Mouse (Mus musculus) kidney, adult 2 months (tissue): ENCODE measurements around the gene Pacrg. TPM values are rescaled to one million over a fixed set of nuclear protein-coding genes. Genes with fewer than 3 reads are reported as not detected.
A peak's percentile ranks its signal among the peaks of the same experiment; 100 is the strongest.

Experiments
- DNase-seq: peaks from one replicate; pipeline ENCODE4 v3.0.0; 2021
- H3K27ac ChIP-seq: fragments of 200-500 bp; 2 replicates; pipeline ENCODE4 v1.5.1; 2012; ENCODE audit warnings: low read depth, low read length, control low read depth, inconsistent platforms; ENCODE audit not compliant: insufficient read depth
- H3K27me3 ChIP-seq: fragments of 200-500 bp; replicated peaks from 2 replicates; pipeline ENCODE4 v1.6.1; 2012; ENCODE audit warnings: mild to moderate bottlenecking, moderate library complexity, low read length, inconsistent platforms; ENCODE audit not compliant: control insufficient read depth, insufficient read depth
- H3K36me3 ChIP-seq: fragments of 200-500 bp; 2 replicates; pipeline ENCODE4 v1.6.1; 2012; ENCODE audit warnings: mild to moderate bottlenecking, moderate library complexity, low read length, inconsistent platforms; ENCODE audit not compliant: control insufficient read depth, insufficient read depth
- H3K4me1 ChIP-seq: fragments of 200-500 bp; 2 replicates; pipeline ENCODE4 v1.6.1; 2011; ENCODE audit warnings: low read length; ENCODE audit not compliant: control insufficient read depth, insufficient read depth
- H3K4me3 ChIP-seq: fragments of 200-500 bp; 2 replicates; pipeline ENCODE4 v1.5.1; 2011; ENCODE audit warnings: mild to moderate bottlenecking, low read depth, low read length, control low read depth; ENCODE audit not compliant: insufficient read depth
- CTCF ChIP-seq: fragments of 200-500 bp; conservative IDR thresholded peaks from 2 replicates; pipeline ENCODE4 v1.5.1; 2011; ENCODE audit warnings: low read depth, mild to moderate bottlenecking, control low read depth, low read length, moderate library complexity, mixed read lengths; ENCODE audit not compliant: insufficient read depth, insufficient read length
- POLR2A ChIP-seq: fragments of 200-500 bp; IDR thresholded peaks from one replicate; pipeline ENCODE4 v1.6.1; 2011; ENCODE audit warnings: low read depth, low read length, control low read depth
- WGBS: fragments of 180-500 bp; shearing (Covaris S2); methylation state at CpG from one replicate; pipeline ENCODE4 v1.1.7; 2018; 5-methylcytosine and 5-hydroxymethylcytosine counted together
- polyA plus RNA-seq: library from polyadenylated mRNA; depleted of rRNA; stranded (reverse); fragments of >200 nt; gene quantifications from 2 replicates; pipeline ENCODE4 v1.2.3, GENCODE M21; 2012

Pacrg gene
- polyA plus RNA-seq, 1 experiment: 2.7 TPM

DNA sequence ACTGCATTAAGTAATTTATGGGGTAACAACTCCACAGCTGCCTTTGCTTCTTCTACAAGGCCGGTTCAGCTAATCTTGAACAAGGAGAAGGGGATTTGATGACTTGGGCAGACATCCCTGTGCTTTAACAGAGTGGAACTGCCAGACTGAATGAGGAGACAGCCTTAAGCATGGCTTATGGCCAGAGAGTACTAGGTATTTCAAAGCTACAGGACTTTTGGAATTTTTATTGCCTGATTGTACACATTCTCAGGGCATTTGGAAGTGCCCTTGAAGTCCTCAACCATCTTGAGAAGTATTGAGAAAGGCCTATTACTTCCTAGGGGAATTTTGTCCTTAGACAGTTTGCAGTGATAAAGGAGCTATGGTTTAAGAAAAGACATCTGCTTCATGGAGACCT is 65.6 kb downstream of the Pacrg start:
- no peaks in the 10 kb centered on the region for H3K4me1 ChIP-seq
- no peak overlapping the region for H3K4me3 ChIP-seq
- no peaks in the 10 kb centered on the region for H3K36me3 ChIP-seq
- DNase-seq: no peak
- H3K27ac ChIP-seq: no peak overlapping the region
- H3K27me3 ChIP-seq: no peaks in the 10 kb centered on the region
- TF ChIP-seq CTCF (no peak), POLR2A (no peak)
- 33% methylated on average over 1 of the region's 1 CpGs for WGBS

DNA sequence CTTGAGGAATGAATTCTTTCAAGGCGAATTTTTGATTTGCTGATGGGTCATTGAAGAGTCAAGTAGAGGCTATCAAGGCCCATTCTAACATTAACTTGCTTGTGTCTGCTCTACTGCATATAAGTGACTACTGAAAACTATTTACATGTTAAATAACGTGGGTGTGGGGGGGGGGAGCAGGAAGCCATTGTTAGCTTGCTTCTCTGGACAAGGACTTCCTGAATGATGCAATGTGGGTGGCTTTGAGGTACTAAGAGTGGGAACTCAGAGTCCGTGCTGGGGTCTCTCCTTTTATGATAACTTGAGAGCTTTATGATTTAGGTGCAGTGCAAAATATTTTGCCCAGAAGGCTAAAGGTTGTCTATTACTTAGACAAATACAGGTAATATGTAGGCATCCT is 67.9 kb downstream of the Pacrg start:
- H3K36me3 ChIP-seq: no peaks in the 10 kb centered on the region
- no peak overlapping the region for H3K27ac ChIP-seq
- H3K4me1 ChIP-seq: no peaks in the 10 kb centered on the region
- DNase-seq: no peak
- no peak overlapping the region for H3K4me3 ChIP-seq
- H3K27me3 ChIP-seq: no peaks in the 10 kb centered on the region
- 75% methylated on average over 3 of the region's 3 CpGs for WGBS
- TF ChIP-seq CTCF: no peak
- TF ChIP-seq POLR2A: no peak

GRCm38 (mm10) chr17:10769873-10770272 is 70.2 kb downstream of the Pacrg start:
- Histone ChIP-seq H3K27me3 (no peaks in the 10 kb centered on the region), H3K27ac (no peak overlapping the region), H3K36me3 (no peaks in the 10 kb centered on the region), H3K4me1 (no peaks in the 10 kb centered on the region), H3K4me3 (no peak overlapping the region)
- DNase-seq: no peak
- WGBS: 56% methylated on average over 6 of the region's 6 CpGs
- TF ChIP-seq POLR2A (no peak), CTCF (no peak)

GRCm38 (mm10) chr17:10766735-10767406 is 73.2 kb downstream of the Pacrg start:
- Histone ChIP-seq H3K27me3 (no peaks in the 10 kb centered on the region), H3K4me1 (no peaks in the 10 kb centered on the region), H3K36me3 (no peaks in the 10 kb centered on the region), H3K4me3 (no peak overlapping the region), H3K27ac (no peak overlapping the region)
- WGBS: 60% methylated on average over 10 of the region's 10 CpGs
- DNase-seq: no peak
- TF ChIP-seq POLR2A: no peak
- TF ChIP-seq CTCF: no peak

DNA sequence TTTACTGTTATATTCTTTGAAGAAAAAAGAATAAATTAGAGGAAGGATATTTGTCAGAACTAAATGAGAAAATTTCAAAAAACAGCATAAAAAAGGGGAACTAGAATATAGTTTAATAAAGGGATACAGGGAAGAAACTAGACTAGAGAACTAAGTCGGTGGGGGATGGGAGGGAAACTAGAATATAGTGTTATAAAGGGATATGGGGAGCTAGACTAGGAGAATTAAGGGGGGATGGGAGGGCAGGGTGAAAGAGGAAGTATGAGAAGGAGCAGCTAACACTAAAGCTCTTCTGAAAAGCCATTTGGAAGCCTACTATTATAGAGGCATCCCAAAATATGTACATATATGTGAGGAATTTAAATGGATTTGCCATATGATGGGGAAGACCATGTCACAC is 75.8 kb downstream of the Pacrg start:
- Histone ChIP-seq H3K4me1 (no peaks in the 10 kb centered on the region), H3K27me3 (no peaks in the 10 kb centered on the region), H3K27ac (no peak overlapping the region), H3K4me3 (no peak overlapping the region), H3K36me3 (no peaks in the 10 kb centered on the region)
- no peak for TF ChIP-seq POLR2A
- no peak for TF ChIP-seq CTCF
- no peak for DNase-seq
- WGBS: 91% methylated on average over 1 of the region's 1 CpGs

DNA sequence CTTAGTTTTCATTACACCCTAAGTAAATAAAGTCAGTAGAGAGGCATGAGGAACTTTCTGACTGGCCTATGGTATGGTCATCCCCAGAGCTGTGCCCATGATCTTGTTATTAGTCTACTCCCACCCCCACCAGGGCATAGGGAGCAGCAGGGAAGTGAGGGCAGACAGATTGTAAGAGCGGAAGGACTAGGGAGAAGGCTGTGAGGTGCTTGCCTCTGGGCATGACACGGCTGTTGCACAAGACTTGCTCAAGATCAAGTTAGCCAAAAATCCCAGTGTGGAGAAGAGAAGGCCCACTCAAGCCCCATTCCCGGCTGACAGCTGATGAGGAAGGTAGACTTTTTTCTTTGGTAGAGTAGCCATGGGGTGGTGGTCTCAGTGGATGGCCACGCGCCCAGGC is 82.7 kb downstream of the Pacrg start:
- Histone ChIP-seq H3K4me3 (no peak overlapping the region), H3K27ac (no peak overlapping the region), H3K4me1 (0 out of 2 replicates have a peak, but pooled peaks cover 3% of the 10 kb centered on the region), H3K27me3 (no peaks in the 10 kb centered on the region), H3K36me3 (no peaks in the 10 kb centered on the region)
- 94% methylated on average over 5 of the region's 5 CpGs for WGBS
- DNase-seq: no peak
- TF ChIP-seq CTCF (no peak), POLR2A (no peak)

DNA sequence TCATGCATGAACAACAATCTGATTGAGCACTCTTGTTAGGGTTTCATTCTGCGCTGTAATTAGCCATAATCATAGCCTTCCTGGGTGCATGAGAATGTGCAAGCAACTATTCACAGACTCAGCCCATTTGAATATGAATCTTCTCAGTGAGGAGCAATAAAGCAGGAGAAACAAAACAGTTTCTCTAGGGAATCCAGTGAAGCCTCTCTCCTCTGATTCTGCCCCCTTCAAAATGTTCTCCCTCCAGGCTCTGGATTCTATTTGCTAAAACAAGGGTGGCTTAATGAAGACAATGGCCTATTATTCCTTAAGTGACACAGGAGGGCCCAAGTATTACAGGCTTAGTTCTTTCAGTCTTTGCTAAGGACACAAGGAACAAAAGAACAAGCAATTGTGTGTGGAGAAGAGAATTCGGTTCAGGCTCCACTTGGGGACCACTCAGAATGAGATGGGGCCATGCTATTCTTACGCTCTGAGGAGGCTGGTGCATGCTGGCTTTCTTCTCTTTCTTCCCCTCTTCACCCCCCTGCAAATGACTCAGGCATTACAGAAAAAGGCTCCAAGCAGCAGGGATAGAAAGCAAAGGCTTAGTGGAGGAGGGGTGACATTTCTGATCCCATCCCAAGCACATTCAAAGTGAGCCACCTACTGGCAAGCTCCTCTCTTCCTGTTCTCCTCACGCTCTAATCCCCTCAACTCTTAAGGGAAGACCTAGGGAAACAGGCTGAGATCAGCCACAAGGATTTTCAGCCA is 95.2 kb downstream of the Pacrg start:
- H3K27ac ChIP-seq: no peak overlapping the region
- H3K27me3 ChIP-seq: no peaks in the 10 kb centered on the region
- 37% methylated on average over 4 of the region's 4 CpGs for WGBS
- peak; percentile 74 for DNase-seq
- no peaks in the 10 kb centered on the region for H3K36me3 ChIP-seq
- H3K4me3 ChIP-seq: no peak overlapping the region
- TF ChIP-seq CTCF: peak; percentile 73
- TF ChIP-seq POLR2A: no peak
- peaks cover 2% of the 10 kb centered on the region; the same call in 1 of the 2 replicates for H3K4me1 ChIP-seq
